ENCODE assay signal across 9 mouse cellular contexts in the genomic region with DNA sequence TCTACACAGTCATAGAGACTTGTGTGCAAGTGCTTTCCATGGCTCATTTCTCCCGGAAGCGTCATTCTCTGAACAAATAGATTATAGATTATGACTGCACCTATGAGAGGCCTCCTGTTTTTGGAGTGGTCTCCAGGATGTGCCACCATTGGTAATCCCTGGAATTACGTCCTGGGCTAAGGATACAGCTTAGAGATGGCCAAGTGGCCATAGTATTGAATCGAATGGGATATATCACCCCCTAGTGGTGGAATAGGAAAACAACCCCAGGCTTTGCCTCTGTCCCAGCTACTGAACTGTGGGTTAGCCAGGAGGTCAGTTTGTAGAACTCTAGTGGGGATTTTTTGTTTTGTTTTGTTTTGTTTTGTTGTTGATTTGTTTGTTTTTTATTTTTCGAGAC. TPM values are rescaled to one million over a fixed set of nuclear protein-coding genes. Genes with fewer than 3 reads are reported as not detected.
A peak's percentile ranks its signal among the peaks of the same experiment; 100 is the strongest.
DNase-seq lines count a peak whose midpoint lies in the region; ATAC-seq lines count a peak whose summit lies in the region.
"Had no signal": no experiment of that assay in that cellular context is flagged by ENCODE, and none has a peak within 500 bp of the region (broad histone marks: within the 10 kb centered on the region; RNA-seq: fewer than 3 reads in every experiment).

No protein-coding gene starts in this region.

- H3K4me3 ChIP-seq in limb, embryonic 11.5 days (ENCODE audit: low read depth, low read length), result no peak overlapping the region
- H3K4me3 ChIP-seq in limb, embryonic 10.5 days, result no peak overlapping the region
- no peak overlapping the region for H3K4me3 ChIP-seq in intestine, embryonic 15.5 days (replicated peaks)
- H3K4me3 ChIP-seq: embryonic facial prominence, embryonic 13.5 days; liver, embryonic 15.5 days had no signal

- ATAC-seq in limb, embryonic 11.5 days (ENCODE audit: insufficient number of reproducible peaks, low FRiP score, low TSS enrichment, low read depth), result no peak
- peak; percentile 57; the same call in 1 of the 2 replicates for ATAC-seq in common myeloid progenitor, adult 5-6 weeks (replicated peaks; ENCODE audit: low read depth, poor library complexity, severe bottlenecking)
- ATAC-seq in intestine, embryonic 15.5 days, result peak; percentile 57; the same call in 1 of the 2 replicates
- 0 out of 2 replicates have a peak, but pooled peaks have one; percentile 44 for ATAC-seq in monocyte, adult 5-6 weeks (replicated peaks; ENCODE audit: insufficient number of reproducible peaks, low FRiP score, low TSS enrichment, poor library complexity, severe bottlenecking)

- WGBS in limb, embryonic 11.5 days, result 42% methylated on average over 5 of the region's 5 CpGs
- WGBS in limb, embryonic 10.5 days, result 44% methylated on average over 5 of the region's 5 CpGs
- 40% methylated on average over 5 of the region's 5 CpGs for WGBS in intestine, embryonic 15.5 days

- H3K27me3 ChIP-seq in limb, embryonic 11.5 days (ENCODE audit: control insufficient read depth, insufficient read depth, low read length), result no peaks in the 10 kb centered on the region
- H3K27me3 ChIP-seq in limb, embryonic 10.5 days (ENCODE audit: low read depth, poor library complexity, severe bottlenecking), result no peaks in the 10 kb centered on the region
- no peaks in the 10 kb centered on the region for H3K27me3 ChIP-seq in intestine, embryonic 15.5 days (replicated peaks)
- H3K27me3 ChIP-seq: embryonic facial prominence, embryonic 13.5 days; liver, embryonic 15.5 days had no signal

- H3K27ac ChIP-seq in limb, embryonic 11.5 days (replicated peaks; ENCODE audit: low read depth, low read length), result no peak overlapping the region
- no peak overlapping the region for H3K27ac ChIP-seq in limb, embryonic 10.5 days
- no peak overlapping the region for H3K27ac ChIP-seq in intestine, embryonic 15.5 days
- H3K27ac ChIP-seq: embryonic facial prominence, embryonic 13.5 days; liver, embryonic 15.5 days had no signal

- no peaks in the 10 kb centered on the region for H3K4me1 ChIP-seq in limb, embryonic 11.5 days (ENCODE audit: control insufficient read depth, insufficient read depth, low read length)
- no peaks in the 10 kb centered on the region for H3K4me1 ChIP-seq in limb, embryonic 10.5 days
- peaks cover 6% of the 10 kb centered on the region; the same call in 1 of the 2 replicates for H3K4me1 ChIP-seq in intestine, embryonic 15.5 days (replicated peaks)
- H3K4me1 ChIP-seq: embryonic facial prominence, embryonic 13.5 days; liver, embryonic 15.5 days had no signal

- H3K4me2 ChIP-seq in limb, embryonic 11.5 days (ENCODE audit: low read depth, severe bottlenecking), result no peak overlapping the region
- no peak overlapping the region for H3K4me2 ChIP-seq in intestine, embryonic 15.5 days (replicated peaks)
- H3K4me2 ChIP-seq: embryonic facial prominence, embryonic 13.5 days; liver, embryonic 15.5 days had no signal

- no peak overlapping the region for H3K9ac ChIP-seq in limb, embryonic 11.5 days (ENCODE audit: low read length)
- no peak overlapping the region for H3K9ac ChIP-seq in intestine, embryonic 15.5 days
- H3K9ac ChIP-seq: embryonic facial prominence, embryonic 13.5 days; liver, embryonic 15.5 days had no signal

- peak; percentile 50 for DNase-seq in limb, embryonic 11.5 days (ENCODE audit: low spot score)
- no peak for DNase-seq in limb, embryonic 10.5 days (ENCODE audit: low spot score)
- DNase-seq in Muller cell, postnatal 12 days (ENCODE audit: inconsistent ontology term), result peak; percentile 20
- no peak for DNase-seq in testis, postnatal 10 days (ENCODE audit: low spot score)

- H3K36me3 ChIP-seq in limb, embryonic 11.5 days (ENCODE audit: control insufficient read depth, insufficient read depth, low read length), result no peaks in the 10 kb centered on the region
- H3K36me3 ChIP-seq in limb, embryonic 10.5 days, result no peaks in the 10 kb centered on the region
- H3K36me3 ChIP-seq in intestine, embryonic 15.5 days, result no peaks in the 10 kb centered on the region
- H3K36me3 ChIP-seq: embryonic facial prominence, embryonic 13.5 days; liver, embryonic 15.5 days had no signal

- no peaks in the 10 kb centered on the region; the same call in 1 of the 2 replicates for H3K9me3 ChIP-seq in limb, embryonic 11.5 days (ENCODE audit: control insufficient read depth, low read length)
- H3K9me3 ChIP-seq in limb, embryonic 10.5 days (replicated peaks), result no peaks in the 10 kb centered on the region
- no peaks in the 10 kb centered on the region for H3K9me3 ChIP-seq in intestine, embryonic 15.5 days
- H3K9me3 ChIP-seq: embryonic facial prominence, embryonic 13.5 days; liver, embryonic 15.5 days had no signal

RNA-seq across cellular contexts. Expression of a gene that starts 21.4 kb away (rescaled TPM):
- polyA plus RNA-seq in limb, embryonic 11.5 days (2014; fragmentation: Nextera tagmentation; extraction: Ambion mirVana), result 1.3 and 1.4 TPM in 2 replicates
- 1.5 and 1.7 TPM in 2 replicates for polyA plus RNA-seq in limb, embryonic 10.5 days (2016; fragmentation: Nextera tagmentation; extraction: Ambion mirVana)
- 0.09 TPM in 1 of 2 replicates, not detected in the other for total RNA-seq in common myeloid progenitor, adult 5-6 weeks (2017)
- 2.5 and 2.9 TPM in 2 replicates for polyA plus RNA-seq in intestine, embryonic 15.5 days (2015; fragmentation: Nextera tagmentation; extraction: Ambion mirVana)
- total RNA-seq in monocyte, adult 5-6 weeks (2017), result not detected in 3 replicates

RNA-seq across cellular contexts. Expression of a gene that starts 23.2 kb away (rescaled TPM):
- 6.7 and 7.8 TPM in 2 replicates for polyA plus RNA-seq in limb, embryonic 11.5 days (2014; fragmentation: Nextera tagmentation; extraction: Ambion mirVana)
- 10.6 and 12.6 TPM in 2 replicates for polyA plus RNA-seq in limb, embryonic 10.5 days (2016; fragmentation: Nextera tagmentation; extraction: Ambion mirVana)
- 19.0 and 27.6 TPM in 2 replicates for total RNA-seq in common myeloid progenitor, adult 5-6 weeks (2017)
- 20.3 and 21.8 TPM in 2 replicates for polyA plus RNA-seq in intestine, embryonic 15.5 days (2015; fragmentation: Nextera tagmentation; extraction: Ambion mirVana)
- 21.8 to 25.5 TPM (median 22.6 TPM) in 3 replicates for total RNA-seq in monocyte, adult 5-6 weeks (2017)

RNA-seq across cellular contexts. Expression of a gene that starts 25.6 kb away (rescaled TPM):
- polyA plus RNA-seq in limb, embryonic 11.5 days (2014; fragmentation: Nextera tagmentation; extraction: Ambion mirVana), result 365 and 432 TPM in 2 replicates
- polyA plus RNA-seq in limb, embryonic 10.5 days (2016; fragmentation: Nextera tagmentation; extraction: Ambion mirVana), result 226 and 227 TPM in 2 replicates
- total RNA-seq in common myeloid progenitor, adult 5-6 weeks (2017), result 300 and 305 TPM in 2 replicates
- polyA plus RNA-seq in intestine, embryonic 15.5 days (2015; fragmentation: Nextera tagmentation; extraction: Ambion mirVana), result 387 and 549 TPM in 2 replicates
- 146 to 287 TPM (median 257 TPM) in 3 replicates for total RNA-seq in monocyte, adult 5-6 weeks (2017)

Comparison
In these comparisons a context has a peak if more than half of its experiments do, and no peak if none do; other contexts are left out.
1. DNase-seq: peak in limb, embryonic 11.5 days (single experiment) and Muller cell, postnatal 12 days (single experiment); none in limb, embryonic 10.5 days (single experiment) and testis, postnatal 10 days (single experiment).